Mouse (Mus musculus) heart, adult 2 months (tissue): Measurements from ENCODE around the gene Eif3a. TPM values are rescaled to one million over a fixed set of nuclear protein-coding genes. Genes with fewer than 3 reads are reported as not detected.

ENCODE experiments used
- DNase-seq, 2 experiments: peaks; one replicate each; pipeline ENCODE4 v3.0.0; 2021
- H3K27ac ChIP-seq: fragments of 200-600 bp; 2 replicates; pipeline ENCODE4 v1.8.1; 2022
- H3K27me3 ChIP-seq: fragments of 200-500 bp; 2 replicates; pipeline ENCODE4 v1.6.1; 2012; ENCODE audit warnings: mild to moderate bottlenecking, low read length, inconsistent platforms, mixed read lengths; ENCODE audit not compliant: control insufficient read depth, insufficient read depth
- H3K36me3 ChIP-seq: fragments of 200-500 bp; 2 replicates; pipeline ENCODE4 v1.6.1; 2012; ENCODE audit warnings: low read length, inconsistent platforms; ENCODE audit not compliant: control insufficient read depth, insufficient read depth
- H3K4me1 ChIP-seq: fragments of 200-500 bp; 2 replicates; pipeline ENCODE4 v1.6.1; 2011; ENCODE audit warnings: low read length; ENCODE audit not compliant: control insufficient read depth, insufficient read depth
- H3K4me3 ChIP-seq: fragments of 200-600 bp; 2 replicates; pipeline ENCODE4 v1.8.1; 2022
- H3K79me2 ChIP-seq: fragments of 200-500 bp; replicated peaks from 2 replicates; pipeline ENCODE4 v1.6.1; 2012; ENCODE audit warnings: mild to moderate bottlenecking, inconsistent platforms, low read length, moderate library complexity, mixed read lengths; ENCODE audit not compliant: control insufficient read depth, insufficient read depth
- H3K9ac ChIP-seq: fragments of 200-500 bp; 2 replicates; pipeline ENCODE4 v1.6.1; 2012; ENCODE audit warnings: low read depth, mild to moderate bottlenecking, control low read depth, inconsistent platforms, low read length, mixed read lengths
- CTCF ChIP-seq: fragments of 200-600 bp; IDR thresholded peaks from 2 replicates; pipeline ENCODE4 v1.8.1; 2022; ENCODE audit warnings: antibody characterized with exemption, mild to moderate bottlenecking, moderate library complexity
- EP300 ChIP-seq: fragments of 200-500 bp; IDR thresholded peaks from 2 replicates; pipeline ENCODE4 v1.6.1; 2011; ENCODE audit warnings: low read depth, low read length, control low read depth; ENCODE audit not compliant: insufficient read depth
- POLR2A ChIP-seq: fragments of 200-500 bp; IDR thresholded peaks from 2 replicates; pipeline ENCODE4 v1.6.1; 2011; ENCODE audit warnings: mild to moderate bottlenecking, low read depth, low read length, control low read depth; ENCODE audit not compliant: insufficient read depth
- WGBS: fragments of 180-500 bp; shearing (Covaris S2); methylation state at CpG from one replicate; pipeline ENCODE4 v1.1.7; 2018; 5-methylcytosine and 5-hydroxymethylcytosine counted together
- intact Hi-C: fragments of 180-260 bp; cut with DNase I; formaldehyde crosslinking; loops from one replicate; pipeline ENCODE4 v1.15.1; 2025
- long read RNA-seq: library from polyadenylated mRNA; stranded (forward); transcript quantifications from one replicate; pipeline ENCODE4 v2.0.0, GENCODE M21; 2021
- polyA plus RNA-seq: library from polyadenylated mRNA; depleted of rRNA; stranded (reverse); fragments of >200 nt; gene quantifications from 2 replicates; pipeline ENCODE4 v1.2.3, GENCODE M21; 2012; rRNA removed
- total RNA-seq, 2 experiments: library from RNA; stranded (reverse); gene quantifications; 2 replicates each; pipeline ENCODE4 v1.2.3; 2021

Eif3a gene
- total RNA-seq (100 to 1,000 TPM in 1 of 2 experiments, 10 to 100 TPM in 1; 95.4 to 105 TPM), polyA plus RNA-seq (24.0 and 53.1 TPM in 2 replicates)
- long read RNA-seq, full-length matches to known transcripts, result 75 of 106 reads
- long read RNA-seq, partial matches to known transcripts, result 19 of 106 reads
- long read RNA-seq, other reads (novel, unspliced or antisense), result 12 of 106 reads

DNA sequence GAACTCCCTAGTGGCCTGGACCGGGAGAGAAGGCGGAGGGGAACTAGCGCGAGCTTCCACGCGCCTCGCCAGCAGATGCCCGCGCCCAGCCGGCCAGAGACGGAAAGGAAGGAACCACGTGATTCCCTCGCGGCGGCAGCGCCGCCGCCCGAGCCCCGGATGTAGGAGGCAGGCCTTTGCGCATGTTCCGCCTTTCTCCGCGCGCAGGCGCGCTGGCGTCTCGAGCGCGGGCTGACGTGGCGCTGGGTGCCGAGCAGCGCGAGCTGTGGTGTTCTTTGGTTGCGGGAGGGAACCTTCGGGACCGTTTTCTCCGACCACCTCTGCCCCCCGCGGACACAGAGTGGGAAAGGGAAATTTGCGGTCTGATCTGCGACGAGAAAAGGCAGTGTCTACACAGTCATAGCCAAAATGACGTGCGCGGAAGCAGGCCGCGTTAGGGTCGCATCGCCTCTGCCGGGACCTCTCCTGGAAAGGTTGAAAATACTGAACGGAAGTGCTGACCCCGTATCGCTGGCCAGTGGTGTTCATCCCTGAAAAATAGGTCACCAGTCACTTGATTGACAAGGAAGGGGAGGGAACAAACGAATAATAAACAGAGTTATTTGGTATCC is at the start of gene Eif3a:
Gene Eif3a (minus strand): TSS at position 108 of the 611 bp plus-strand sequence.
- peak within 1 kb of the TSS; percentile 97 for H3K4me3 ChIP-seq
- H3K27ac ChIP-seq, result peak within 1 kb of the TSS; percentile 100
- DNase-seq, result peak; percentile 96
- H3K36me3 ChIP-seq, result peaks cover 17% of the 10 kb centered on the region
- TF ChIP-seq CTCF, result peak; percentile 3; the same call in 1 of the 2 replicates
- 0 out of 2 replicates have a peak, but pooled peaks have one; percentile 17 for TF ChIP-seq EP300
- TF ChIP-seq POLR2A, result peak; percentile 97
- H3K4me1 ChIP-seq, result peaks cover 8% of the 10 kb centered on the region
- intact Hi-C loops, result loop anchor here (1.0 to 5.0 kb wide), 2 partner anchors 21 to 208 kb away; partner anchors contain the start of genes Cacul1 and Fam45a
- under 1% methylated on average over 57 of the region's 57 CpGs for WGBS
- peak within 1 kb of the TSS; percentile 83 for H3K9ac ChIP-seq
- no peaks in the 10 kb centered on the region for H3K27me3 ChIP-seq
- H3K79me2 ChIP-seq, result peaks cover 3% of the 10 kb centered on the region; the same call in 1 of the 2 replicates

DNA sequence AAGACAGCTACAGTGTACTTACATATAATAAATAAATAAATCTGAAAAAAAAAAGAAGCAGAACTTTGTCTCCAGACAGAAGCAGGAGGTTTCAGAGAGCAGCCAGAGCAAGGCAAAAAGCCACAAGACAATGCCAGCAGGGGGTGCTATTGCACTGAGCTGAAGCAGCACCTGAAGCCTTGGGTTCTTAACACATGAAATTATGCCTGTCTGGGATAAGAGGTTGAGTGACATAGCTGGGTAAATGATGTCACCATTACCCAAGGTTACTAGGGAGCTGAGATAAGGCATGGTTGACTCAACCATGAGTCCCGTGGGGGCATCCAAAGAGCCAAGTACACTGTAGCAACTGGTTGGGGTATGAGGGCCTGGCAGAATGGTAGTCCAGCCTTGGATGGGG is 47.3 kb upstream of the Eif3a start:
- no peak overlapping the region for H3K4me3 ChIP-seq
- H3K36me3 ChIP-seq, result peaks cover 2% of the 10 kb centered on the region; the same call in 1 of the 2 replicates
- H3K9ac ChIP-seq, result no peak overlapping the region
- no peaks in the 10 kb centered on the region for H3K27me3 ChIP-seq
- no peak for TF ChIP-seq POLR2A
- TF ChIP-seq EP300, result 0 out of 2 replicates have a peak, but pooled peaks have one; percentile 40
- TF ChIP-seq CTCF, result peak; percentile 80
- H3K4me1 ChIP-seq, result no peaks in the 10 kb centered on the region
- no peak overlapping the region for H3K27ac ChIP-seq
- WGBS, result 32% methylated on average over 1 of the region's 1 CpGs
- intact Hi-C loops, result loop anchor here (2.0 kb wide), 1 partner anchor 259 kb away; no protein-coding TSS in a partner anchor
- DNase-seq, result peak; percentile 54 to 64
- H3K79me2 ChIP-seq, result no peaks in the 10 kb centered on the region

DNA sequence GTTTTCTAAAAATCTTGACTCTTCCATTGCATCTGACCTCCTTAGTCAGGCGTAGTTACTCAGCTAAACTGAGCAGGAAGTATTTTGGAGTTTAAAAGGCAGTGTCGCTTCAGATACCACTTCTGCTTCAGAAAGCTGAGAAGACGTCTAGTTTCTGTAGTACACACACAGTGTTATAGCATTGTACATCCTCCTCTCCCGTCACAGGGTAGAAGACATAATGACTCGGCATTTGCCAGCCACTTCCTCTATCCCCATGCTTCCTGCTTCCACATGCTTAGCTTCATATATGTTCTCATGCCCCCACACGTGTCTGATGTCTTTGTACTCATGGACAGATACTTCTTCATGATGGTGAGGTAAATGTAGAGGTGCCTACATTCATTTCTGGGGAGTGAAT is 28.2 kb upstream of the Eif3a start:
- no peak for DNase-seq
- Histone ChIP-seq H3K79me2 (no peaks in the 10 kb centered on the region), H3K4me1 (no peaks in the 10 kb centered on the region), H3K27ac (no peak overlapping the region), H3K27me3 (no peaks in the 10 kb centered on the region), H3K4me3 (no peak overlapping the region), H3K36me3 (peaks cover 11% of the 10 kb centered on the region), H3K9ac (no peak overlapping the region)
- WGBS, result 84% methylated on average over 6 of the region's 6 CpGs
- intact Hi-C loops, result no loop called here
- TF ChIP-seq POLR2A (no peak), EP300 (no peak), CTCF (no peak)

DNA sequence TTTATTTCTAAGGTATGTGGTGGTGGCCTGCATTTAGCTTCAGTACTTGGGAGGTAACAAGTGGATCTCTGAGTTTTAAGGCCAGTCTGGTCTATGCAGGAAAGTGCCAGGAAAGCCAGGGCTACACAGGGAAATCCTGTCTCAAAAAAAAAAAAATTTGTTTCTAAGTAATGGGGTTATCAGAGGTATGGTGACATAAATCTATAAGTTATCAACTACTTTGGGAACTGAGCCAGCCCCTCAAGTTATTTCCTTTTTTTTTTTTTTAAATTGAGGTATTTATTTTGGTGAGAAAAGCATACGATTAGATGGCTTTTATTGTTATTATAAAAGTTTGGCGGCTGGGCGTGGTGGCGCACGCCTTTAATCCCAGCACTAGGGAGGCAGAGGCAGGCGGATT is 22.7 kb upstream of the Eif3a start:
- no peaks in the 10 kb centered on the region for H3K79me2 ChIP-seq
- TF ChIP-seq POLR2A (no peak), CTCF (no peak), EP300 (no peak)
- intact Hi-C loops, result no loop called here
- peaks cover 7% of the 10 kb centered on the region for H3K36me3 ChIP-seq
- DNase-seq, result no peak
- H3K4me1 ChIP-seq, result peaks cover 2% of the 10 kb centered on the region
- H3K27me3 ChIP-seq, result no peaks in the 10 kb centered on the region
- H3K4me3 ChIP-seq, result no peak overlapping the region
- H3K27ac ChIP-seq, result no peak overlapping the region
- no peak overlapping the region for H3K9ac ChIP-seq
- 92% methylated on average over 6 of the region's 6 CpGs for WGBS

DNA sequence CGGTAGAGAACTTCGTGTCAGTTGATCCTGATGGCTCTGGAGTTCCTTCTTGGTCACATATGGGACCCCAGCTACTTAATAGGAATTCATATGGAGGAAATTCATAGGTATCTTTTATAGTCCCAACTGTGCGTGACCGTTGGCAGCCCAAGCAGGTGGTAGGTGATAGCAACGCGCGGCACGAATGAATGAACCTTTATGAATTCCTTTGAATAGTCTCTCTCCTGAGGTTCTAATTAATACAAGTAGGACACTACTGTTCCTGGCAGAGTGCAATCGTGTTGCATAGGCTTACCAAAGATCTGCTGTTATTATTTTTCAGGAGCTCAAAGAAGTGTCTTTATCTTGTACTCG is 21.6 kb upstream of the Eif3a start:
- intact Hi-C loops, result no loop called here
- no peak for TF ChIP-seq EP300
- TF ChIP-seq CTCF, result no peak
- TF ChIP-seq POLR2A, result no peak
- H3K9ac ChIP-seq, result peak overlapping the region; percentile 65
- H3K27ac ChIP-seq, result peak overlapping the region; percentile 86
- peaks cover 2% of the 10 kb centered on the region for H3K4me1 ChIP-seq
- 10% methylated on average over 10 of the region's 10 CpGs for WGBS
- H3K27me3 ChIP-seq, result no peaks in the 10 kb centered on the region
- H3K79me2 ChIP-seq, result no peaks in the 10 kb centered on the region
- no peak for DNase-seq
- peaks cover 7% of the 10 kb centered on the region for H3K36me3 ChIP-seq
- peak overlapping the region; percentile 95 for H3K4me3 ChIP-seq

DNA sequence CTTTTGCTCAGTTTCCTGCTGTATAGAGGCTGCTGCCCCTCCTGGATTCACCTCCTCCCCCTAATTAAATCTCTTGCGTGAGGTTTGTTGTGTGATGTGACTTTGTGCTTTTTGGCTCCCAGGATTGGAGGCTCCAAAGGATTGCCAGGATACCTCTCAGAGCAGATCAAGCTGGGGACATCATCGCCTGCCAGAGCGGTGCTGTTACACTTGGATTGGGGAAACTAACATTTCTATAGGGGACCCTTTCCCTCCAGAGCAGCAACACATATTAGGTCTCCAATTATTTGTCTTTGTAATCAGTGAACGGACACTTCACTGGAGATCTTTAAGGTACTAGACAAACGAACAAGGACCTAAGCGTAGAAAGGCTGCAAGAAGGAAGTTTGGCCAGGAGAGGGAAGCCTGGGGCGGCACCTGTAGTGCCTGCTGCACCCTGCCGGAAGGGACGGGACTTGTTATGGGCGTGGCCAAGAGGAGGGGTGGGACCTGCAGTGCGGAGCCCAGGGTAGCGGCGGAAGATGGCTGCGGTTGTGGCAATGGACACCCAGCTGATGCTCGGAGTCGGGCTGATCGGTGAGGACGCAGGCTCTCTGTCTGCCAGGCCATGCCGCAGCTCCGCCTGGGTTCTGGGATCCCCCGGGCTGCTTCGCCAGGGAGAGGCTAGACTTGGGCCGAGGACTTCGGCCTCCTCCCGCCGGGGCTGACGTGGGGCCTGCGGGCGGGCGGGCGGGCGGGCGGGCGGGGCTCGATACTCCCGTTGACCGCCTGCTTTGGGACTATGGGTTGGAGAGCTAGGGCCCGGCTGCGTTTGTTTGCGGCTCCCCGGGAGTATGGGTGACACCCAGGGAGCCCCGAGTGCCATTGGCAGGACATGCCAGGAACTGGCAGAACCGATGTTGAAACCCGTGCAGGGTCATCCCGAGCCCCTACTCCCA is 20.9 kb upstream of the Eif3a start, which contains the start of gene Fam45a:
Gene Fam45a (plus strand): TSS at position 488 of the 938 bp plus-strand sequence.
- Histone ChIP-seq H3K36me3 (peaks cover 5% of the 10 kb centered on the region; the same call in 1 of the 2 replicates), H3K4me1 (peaks cover 2% of the 10 kb centered on the region), H3K27me3 (no peaks in the 10 kb centered on the region), H3K27ac (peak within 1 kb of the TSS; percentile 86), H3K4me3 (peak within 1 kb of the TSS; percentile 95), H3K9ac (peak within 1 kb of the TSS; percentile 82), H3K79me2 (no peaks in the 10 kb centered on the region)
- WGBS, result 2% methylated on average over 45 of the region's 45 CpGs
- intact Hi-C loops, result loop anchor here (1.0 kb wide), 1 partner anchor 20 kb away; no protein-coding TSS in a partner anchor
- TF ChIP-seq POLR2A (peak; percentile 92), CTCF (peak; percentile 87), EP300 (peak; percentile 71; the same call in 1 of the 2 replicates)
- DNase-seq, result peak; percentile 92 to 94
